Mouse (Mus musculus) left cerebral cortex, postnatal 4 days (tissue): ENCODE results near the gene Avil. TPM values are rescaled to one million over a fixed set of nuclear protein-coding genes. Genes with fewer than 3 reads are reported as not detected.
A peak's percentile ranks its signal among the peaks of the same experiment; 100 is the strongest.

ENCODE experiments used
- DNase-seq: peaks from one replicate; pipeline ENCODE4 v3.0.0-alpha.2; 2022
- intact Hi-C: fragments of 180-260 bp; cut with DNase I; formaldehyde crosslinking; loops from one replicate; pipeline ENCODE4 v1.15.1; 2025
- total RNA-seq, 2 experiments: library from RNA; stranded (reverse); gene quantifications; 2 replicates each; pipeline ENCODE4 v1.2.3; 2021

Gene Avil
- total RNA-seq = under 1 TPM; 0.12 to 0.16 TPM

GRCm38 (mm10) chr10:127000529-127000928, at the start of gene Avil:
Gene Avil, plus strand, starts transcription at chr10:127000709.
- intact Hi-C loops = no loop called here
- DNase-seq = no peak

GRCm38 (mm10) chr10:126952375-126952774, 48.1 kb upstream of the Avil start:
- intact Hi-C loops = no loop called here

GRCm38 (mm10) chr10:126953029-126953471, 47.5 kb upstream of the Avil start:
- intact Hi-C loops = no loop called here

More at GRCm38 (mm10) chr10:126952375-126952774, 48.1 kb upstream of the Avil start:
- no peak for DNase-seq

GRCm38 (mm10) chr10:126956692-126957358, 43.7 kb upstream of the Avil start:
- no peak for DNase-seq
- intact Hi-C loops = no loop called here

More at GRCm38 (mm10) chr10:126953029-126953471, 47.5 kb upstream of the Avil start:
- no peak for DNase-seq

GRCm38 (mm10) chr10:126957359-126958107, 43.0 kb upstream of the Avil start:
- peak; percentile 87 for DNase-seq
- intact Hi-C loops = no loop called here

- intact Hi-C loops = no loop called here
- no peak for DNase-seq
These were observed 40.0 kb upstream of the Avil start for GRCm38 (mm10) chr10:126960496-126960895.

GRCm38 (mm10) chr10:126961757-126962156, 38.8 kb upstream of the Avil start:
- DNase-seq = peak; percentile 84
- intact Hi-C loops = no loop called here

GRCm38 (mm10) chr10:126962271-126962965, 38.1 kb upstream of the Avil start:
- peak; percentile 57 for DNase-seq
- intact Hi-C loops = no loop called here

GRCm38 (mm10) chr10:126962966-126963330, 37.6 kb upstream of the Avil start:
- intact Hi-C loops = no loop called here
- DNase-seq = no peak

- no peak for DNase-seq
- intact Hi-C loops = no loop called here
These were observed 36.7 kb upstream of the Avil start for GRCm38 (mm10) chr10:126963821-126964220.

- intact Hi-C loops = no loop called here
- no peak for DNase-seq
These were observed 29.0 kb upstream of the Avil start for GRCm38 (mm10) chr10:126971363-126972050.

- intact Hi-C loops = no loop called here
- DNase-seq = no peak
These were observed 28.3 kb upstream of the Avil start for GRCm38 (mm10) chr10:126972051-126972725.

GRCm38 (mm10) chr10:126972988-126973387, 27.5 kb upstream of the Avil start:
- intact Hi-C loops = no loop called here
- DNase-seq = no peak

- intact Hi-C loops = no loop called here
- no peak for DNase-seq
These were observed 24.8 kb upstream of the Avil start for GRCm38 (mm10) chr10:126975706-126976105.

GRCm38 (mm10) chr10:126977076-126977475, 23.4 kb upstream of the Avil start:
- intact Hi-C loops = no loop called here

GRCm38 (mm10) chr10:126978277-126978994, 22.1 kb upstream of the Avil start, which contains the start of gene Ctdsp2:
Gene Ctdsp2, plus strand, starts transcription at chr10:126978717.
- intact Hi-C loops = no loop called here
- DNase-seq = peak; percentile 100

More at GRCm38 (mm10) chr10:126977076-126977475, 23.4 kb upstream of the Avil start:
- DNase-seq = no peak

- intact Hi-C loops = no loop called here
- peak; percentile 66 for DNase-seq
These were observed 21.3 kb upstream of the Avil start for GRCm38 (mm10) chr10:126979121-126979635.

GRCm38 (mm10) chr10:126979636-126980151, 20.8 kb upstream of the Avil start:
- DNase-seq = peak; percentile 40
- intact Hi-C loops = loop anchor here (5.0 kb wide), 1 partner anchor 57 kb away; no protein-coding TSS in a partner anchor
